Mouse (Mus musculus) MEL (cell line): ENCODE measurements at regions not wholly inside any gene's neighbourhood (a gene's known extent, or its start where the extent isn't known, plus 50 kb on each side); places are given as distances from the start of the nearest gene placed in this dataset.

Experiments used
- DNase-seq: peaks from one replicate; pipeline ENCODE4 v3.0.0; 2011; ENCODE audit warnings: low read depth, low spot score
- H3K27ac ChIP-seq: 2 replicates; pipeline ENCODE4 v1.5.1; 2012; ENCODE audit warnings: low read depth, mild to moderate bottlenecking, control low read depth, low read length, moderate library complexity; ENCODE audit not compliant: control insufficient read depth
- H3K27me3 ChIP-seq, 2 experiments: fragments of 150-350 bp in 1 of 2; sonication (generic) in 1 of 2; 2 replicates each; pipeline ENCODE4 v1.6.1; 2012; ENCODE audit warnings: low read length in 2 of 2, mild to moderate bottlenecking in 2 of 2, improper control_type of control experiment in 1 of 2, moderate library complexity in 1 of 2; ENCODE audit not compliant: insufficient read depth in 2 of 2, control insufficient read depth in 1 of 2
- H3K36me3 ChIP-seq, 2 experiments: 2 replicates each; pipeline ENCODE4 v1.6.1; 2012 to 2014; ENCODE audit warnings: low read length in 2 of 2, improper control_type of control experiment in 1 of 2, inconsistent platforms in 1 of 2, mild to moderate bottlenecking in 1 of 2; ENCODE audit not compliant: insufficient read depth in 2 of 2, control insufficient read depth in 1 of 2
- H3K4me1 ChIP-seq, 2 experiments: fragments of 150-350 bp in 1 of 2; sonication (generic) in 1 of 2; 2 replicates each; pipeline ENCODE4 v1.6.1; 2012; ENCODE audit warnings: low read length in 2 of 2, improper control_type of control experiment in 1 of 2, mild to moderate bottlenecking in 1 of 2; ENCODE audit not compliant: insufficient read depth in 2 of 2, control insufficient read depth in 1 of 2
- H3K4me3 ChIP-seq, 2 experiments: fragments of 150-350 bp in 1 of 2; sonication (generic) in 1 of 2; 2 replicates each; pipeline ENCODE4 v1.5.1; 2012; ENCODE audit warnings: low read depth in 2 of 2, low read length in 2 of 2, mild to moderate bottlenecking in 2 of 2, moderate library complexity in 2 of 2, control low read depth in 1 of 2, improper control_type of control experiment in 1 of 2; ENCODE audit not compliant: control insufficient read depth in 1 of 2, insufficient read depth in 1 of 2
- H3K79me2 ChIP-seq: 2 replicates; pipeline ENCODE4 v1.6.1; 2012; ENCODE audit warnings: mild to moderate bottlenecking, low read length, moderate library complexity; ENCODE audit not compliant: control insufficient read depth, poor library complexity, insufficient read depth
- H3K9ac ChIP-seq: 2 replicates; pipeline ENCODE4 v1.6.1; 2012; ENCODE audit warnings: low read depth, mild to moderate bottlenecking, control low read depth, low read length, moderate library complexity; ENCODE audit not compliant: control insufficient read depth, poor library complexity, severe bottlenecking
- H3K9me3 ChIP-seq: fragments of 150-350 bp; sonication (generic); replicated peaks from 2 replicates; pipeline ENCODE4 v1.6.1; 2012; ENCODE audit warnings: mild to moderate bottlenecking, low read length, improper control_type of control experiment, moderate library complexity; ENCODE audit not compliant: insufficient read depth
- CHD2 ChIP-seq: IDR thresholded peaks from 2 replicates; pipeline ENCODE4 v1.6.1; 2011; ENCODE audit warnings: low read length, improper control_type of control experiment
- CTCF ChIP-seq, 3 experiments: IDR thresholded peaks in 2 of 3; conservative IDR thresholded peaks in 1 of 3; 2 replicates each; pipeline ENCODE4 v1.5.1; 2011 to 2012; ENCODE audit warnings: low read length in 3 of 3, low read depth in 2 of 3, mild to moderate bottlenecking in 2 of 3, improper control_type of control experiment in 1 of 3, inconsistent platforms in 1 of 3, mixed read lengths in 1 of 3, moderate library complexity in 1 of 3; ENCODE audit not compliant: control insufficient read depth in 1 of 3, insufficient read depth in 1 of 3, poor library complexity in 1 of 3, severe bottlenecking in 1 of 3
- E2F4 ChIP-seq: IDR thresholded peaks from 2 replicates; pipeline ENCODE4 v1.6.1; 2011; ENCODE audit warnings: low read depth, low read length, improper control_type of control experiment, borderline replicate concordance
- ELF1 ChIP-seq: IDR thresholded peaks from 2 replicates; pipeline ENCODE4 v1.6.1; 2014; ENCODE audit warnings: low read depth, mild to moderate bottlenecking, inconsistent platforms, low read length, improper control_type of control experiment, moderate library complexity
- HCFC1 ChIP-seq: IDR thresholded peaks from 2 replicates; pipeline ENCODE4 v1.6.1; 2012; ENCODE audit warnings: low read depth, mild to moderate bottlenecking, inconsistent platforms, low read length, improper control_type of control experiment, moderate library complexity
- KAT2A ChIP-seq: conservative IDR thresholded peaks from 2 replicates; pipeline ENCODE4 v1.6.1; 2012; ENCODE audit warnings: low read depth, low read length, improper control_type of control experiment, inconsistent platforms
- MAFK ChIP-seq: IDR thresholded peaks from 2 replicates; pipeline ENCODE4 v1.6.1; 2011; ENCODE audit warnings: low read depth, mild to moderate bottlenecking, low read length, improper control_type of control experiment, borderline replicate concordance
- MAX ChIP-seq: IDR thresholded peaks from 2 replicates; pipeline ENCODE4 v1.6.1; 2011; ENCODE audit warnings: low read length, improper control_type of control experiment
- MAZ ChIP-seq: IDR thresholded peaks from 2 replicates; pipeline ENCODE4 v1.6.1; 2012; ENCODE audit warnings: low read depth, mild to moderate bottlenecking, inconsistent platforms, low read length, improper control_type of control experiment
- MEF2A ChIP-seq: IDR thresholded peaks from 2 replicates; pipeline ENCODE4 v1.6.1; 2014; ENCODE audit warnings: low read depth, mild to moderate bottlenecking, inconsistent platforms, low read length, improper control_type of control experiment; ENCODE audit not compliant: poor library complexity, insufficient replicate concordance, severe bottlenecking; ENCODE audit errors: extremely low read depth
- MXI1 ChIP-seq: IDR thresholded peaks from 2 replicates; pipeline ENCODE4 v1.6.1; 2011; ENCODE audit warnings: mild to moderate bottlenecking, low read depth, low read length, improper control_type of control experiment
- MYB ChIP-seq: IDR thresholded peaks from 2 replicates; pipeline ENCODE4 v1.6.1; 2011; ENCODE audit warnings: mild to moderate bottlenecking, low read depth, low read length, improper control_type of control experiment
- NELFE ChIP-seq: IDR thresholded peaks from 2 replicates; pipeline ENCODE4 v1.6.1; 2011; ENCODE audit warnings: low read depth, low read length, improper control_type of control experiment
- POLR2A ChIP-seq, 2 experiments: IDR thresholded peaks; 2 replicates each; pipeline ENCODE4 v1.6.1; 2011 to 2012; ENCODE audit warnings: low read length in 2 of 2, mild to moderate bottlenecking in 2 of 2, control low read depth in 1 of 2, improper control_type of control experiment in 1 of 2, low read depth in 1 of 2, moderate library complexity in 1 of 2; ENCODE audit not compliant: control insufficient read depth in 1 of 2, insufficient read depth in 1 of 2, poor library complexity in 1 of 2
- POLR2AphosphoS2 ChIP-seq: IDR thresholded peaks from 2 replicates; pipeline ENCODE4 v1.6.1; 2011; ENCODE audit warnings: low read length, improper control_type of control experiment
- POLR2AphosphoS5 ChIP-seq: IDR thresholded peaks from 2 replicates; pipeline ENCODE4 v1.6.1; 2012; ENCODE audit warnings: low read depth, borderline replicate concordance, mild to moderate bottlenecking, inconsistent platforms, low read length, moderate library complexity, mixed read lengths
- RAD21 ChIP-seq: IDR thresholded peaks from 2 replicates; pipeline ENCODE4 v1.6.1; 2011; ENCODE audit warnings: mild to moderate bottlenecking, low read depth, low read length, improper control_type of control experiment
- SIN3A ChIP-seq: IDR thresholded peaks from 2 replicates; pipeline ENCODE4 v1.6.1; 2012; ENCODE audit warnings: low read length, improper control_type of control experiment, inconsistent platforms
- TAL1 ChIP-seq: IDR thresholded peaks from 2 replicates; pipeline ENCODE4 v1.6.1; 2012; ENCODE audit warnings: mild to moderate bottlenecking, inconsistent platforms, low read length, moderate library complexity, mixed read lengths
- TBP ChIP-seq: IDR thresholded peaks from 2 replicates; pipeline ENCODE4 v1.8.0; 2011; ENCODE audit warnings: low read depth, low read length, improper control_type of control experiment
- TCF12 ChIP-seq: IDR thresholded peaks from 2 replicates; pipeline ENCODE4 v1.6.1; 2014; ENCODE audit warnings: low read depth, mild to moderate bottlenecking, inconsistent platforms, low read length, improper control_type of control experiment, moderate library complexity
- USF1 ChIP-seq: IDR thresholded peaks from 2 replicates; pipeline ENCODE4 v1.6.1; 2014; ENCODE audit warnings: low read depth, mild to moderate bottlenecking, inconsistent platforms, low read length, improper control_type of control experiment, moderate library complexity
- USF2 ChIP-seq, 2 experiments: IDR thresholded peaks; 2 replicates each; pipeline ENCODE4 v1.6.1; 2011 to 2012; ENCODE audit warnings: improper control_type of control experiment in 2 of 2, low read length in 2 of 2, borderline replicate concordance in 1 of 2, inconsistent platforms in 1 of 2, low read depth in 1 of 2, mild to moderate bottlenecking in 1 of 2; ENCODE audit not compliant: insufficient read depth in 1 of 2
- ZKSCAN1 ChIP-seq: IDR thresholded peaks from 2 replicates; pipeline ENCODE4 v1.6.1; 2012; ENCODE audit warnings: low read depth, mild to moderate bottlenecking, inconsistent platforms, low read length, improper control_type of control experiment, moderate library complexity
- ZMIZ1 ChIP-seq: IDR thresholded peaks from 2 replicates; pipeline ENCODE4 v1.6.1; 2012; ENCODE audit warnings: low read depth, mild to moderate bottlenecking, inconsistent platforms, low read length, improper control_type of control experiment, moderate library complexity
- ZNF384 ChIP-seq: IDR thresholded peaks from 2 replicates; pipeline ENCODE4 v1.6.1; 2012; ENCODE audit warnings: low read depth, mild to moderate bottlenecking, inconsistent platforms, low read length, improper control_type of control experiment

DNA sequence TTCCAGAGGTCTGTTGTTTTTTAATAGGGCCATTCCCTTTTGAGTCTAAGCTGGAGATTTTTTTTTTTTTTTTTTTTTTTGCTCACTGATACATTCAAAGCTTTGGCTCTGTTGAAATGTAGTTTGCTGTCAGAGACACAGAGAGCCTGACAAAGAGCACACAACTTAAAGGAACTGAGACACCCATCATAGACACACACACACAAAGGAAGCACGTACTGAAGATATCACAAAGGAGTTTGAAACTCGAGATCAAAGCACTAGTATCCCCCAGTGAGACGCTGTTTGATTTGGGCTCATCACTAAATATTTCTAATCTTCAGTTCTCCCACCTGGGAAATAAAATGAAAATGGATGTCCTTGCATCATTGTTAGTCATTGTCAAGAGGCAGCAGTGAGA is 210.0 kb downstream of the Npr3 start:
- H3K4me1 ChIP-seq: no peaks in the 10 kb centered on the region
- no peak for DNase-seq
- H3K4me3 ChIP-seq: no peak overlapping the region
- no peak overlapping the region for H3K27ac ChIP-seq
- no peaks in the 10 kb centered on the region for H3K27me3 ChIP-seq
- no peaks in the 10 kb centered on the region for H3K79me2 ChIP-seq
- no peaks in the 10 kb centered on the region for H3K9me3 ChIP-seq
- TF ChIP-seq MXI1: no peak
- no peak for TF ChIP-seq TCF12
- TF ChIP-seq ZNF384: 0 out of 2 replicates have a peak, but pooled peaks have one; percentile 16
- H3K36me3 ChIP-seq: no peaks in the 10 kb centered on the region
- no peak overlapping the region for H3K9ac ChIP-seq

DNA sequence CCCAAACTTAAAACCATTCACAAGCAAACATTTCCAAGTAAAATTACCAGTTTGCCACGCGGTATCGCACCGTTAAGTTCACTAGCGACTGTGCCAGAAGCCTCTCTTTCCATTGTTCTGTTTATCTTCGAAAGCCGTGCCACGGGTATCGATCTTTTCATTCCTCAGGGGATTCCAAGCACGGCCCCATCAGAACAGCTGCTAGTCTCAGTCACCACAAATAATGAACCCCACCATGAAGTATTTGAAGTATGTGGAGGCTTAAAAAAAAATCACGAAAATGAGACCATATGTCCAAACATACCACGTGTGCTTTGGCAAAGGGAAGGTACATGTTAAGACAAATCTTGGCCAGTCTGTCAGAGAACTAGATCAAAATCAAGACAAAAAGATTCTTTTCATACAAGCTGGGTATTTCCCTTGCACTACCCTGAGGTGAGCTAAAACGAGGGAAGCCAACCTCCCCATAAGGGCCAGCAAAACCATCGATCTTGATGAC is 213.3 kb downstream of the Npr3 start:
- H3K4me3 ChIP-seq: no peak overlapping the region
- H3K27me3 ChIP-seq: no peaks in the 10 kb centered on the region
- no peaks in the 10 kb centered on the region for H3K79me2 ChIP-seq
- H3K4me1 ChIP-seq: no peaks in the 10 kb centered on the region
- no peak for TF ChIP-seq MAFK
- no peak for TF ChIP-seq HCFC1
- no peak for TF ChIP-seq MYB
- no peak for TF ChIP-seq USF2 (IDR thresholded peaks at IDR 0.05; ENCODE audit: borderline replicate concordance in 1 of 2, insufficient read depth in 1 of 2, low read depth in 1 of 2, low read length in 2 of 2)
- TF ChIP-seq SIN3A: no peak
- TF ChIP-seq MAX: no peak
- no peak for TF ChIP-seq ELF1
- H3K9ac ChIP-seq: no peak overlapping the region
- H3K9me3 ChIP-seq: no peaks in the 10 kb centered on the region
- H3K36me3 ChIP-seq: no peaks in the 10 kb centered on the region
- DNase-seq: no peak
- H3K27ac ChIP-seq: no peak overlapping the region

GRCm38 (mm10) chr15:11664839-11665379 is 242.2 kb downstream of the Npr3 start:
- Histone ChIP-seq H3K27me3 (no peaks in the 10 kb centered on the region), H3K27ac (no peak overlapping the region), H3K9ac (no peak overlapping the region), H3K4me1 (no peaks in the 10 kb centered on the region), H3K4me3 (no peak overlapping the region), H3K79me2 (no peaks in the 10 kb centered on the region), H3K36me3 (no peaks in the 10 kb centered on the region), H3K9me3 (no peaks in the 10 kb centered on the region)
- DNase-seq: no peak
- TF ChIP-seq MAZ: no peak
- no peak for TF ChIP-seq POLR2AphosphoS2
- no peak for TF ChIP-seq KAT2A
- TF ChIP-seq CTCF (IDR thresholded peaks at IDR 0.05 in 2 of 3, conservative IDR thresholded peaks at IDR 0.05 in 1 of 3; ENCODE audit: control insufficient read depth in 1 of 3, insufficient read depth in 1 of 3, low read depth in 2 of 3, low read length in 3 of 3, poor library complexity in 1 of 3, severe bottlenecking in 1 of 3): no peak
- TF ChIP-seq NELFE: no peak
- TF ChIP-seq MAFK: no peak
- TF ChIP-seq TAL1: no peak
- TF ChIP-seq USF1: no peak
- no peak for TF ChIP-seq POLR2AphosphoS5
- no peak for TF ChIP-seq ZMIZ1
- TF ChIP-seq POLR2A (IDR thresholded peaks at IDR 0.05; ENCODE audit: control insufficient read depth in 1 of 2, insufficient read depth in 1 of 2, low read depth in 1 of 2, low read length in 2 of 2, poor library complexity in 1 of 2): no peak
- TF ChIP-seq ZKSCAN1: no peak
- TF ChIP-seq E2F4: no peak
- no peak for TF ChIP-seq CHD2
- TF ChIP-seq TBP: no peak
- no peak for TF ChIP-seq MEF2A
- TF ChIP-seq USF2 (IDR thresholded peaks at IDR 0.05; ENCODE audit: borderline replicate concordance in 1 of 2, insufficient read depth in 1 of 2, low read depth in 1 of 2, low read length in 2 of 2): no peak
- no peak for TF ChIP-seq HCFC1
- no peak for TF ChIP-seq RAD21
